ENCODE assay signal across 24 mouse cellular contexts in genomic region chr6:51097488-51097887, GRCm38 (mm10).
DNase-seq lines count a peak whose midpoint lies in the region; ATAC-seq and TF ChIP-seq lines count a peak whose summit lies in the region.
"Had no signal": no experiment of that assay in that cellular context is flagged by ENCODE, and none has a peak within 500 bp of the region (broad histone marks: within the 10 kb centered on the region; RNA-seq: fewer than 3 reads in every experiment).

No protein-coding gene starts in this region.

- no peak for TF ChIP-seq CTCF in kidney, postnatal 0 days (IDR thresholded peaks at IDR 0.05; ENCODE audit: low read depth)
- no peak for TF ChIP-seq CTCF in kidney, adult 2 months (conservative IDR thresholded peaks at IDR 0.05; ENCODE audit: insufficient read depth, insufficient read length, low read depth, low read length)

- no peaks in the 10 kb centered on the region for H3K9me3 ChIP-seq in kidney, embryonic 14.5 days (ENCODE audit: control insufficient read depth, low read length)
- H3K9me3 ChIP-seq in kidney, postnatal 0 days (replicated peaks; ENCODE audit: low read length), result no peaks in the 10 kb centered on the region
- H3K9me3 ChIP-seq: embryonic facial prominence, embryonic 12.5 days; embryonic facial prominence, embryonic 15.5 days; heart, embryonic 12.5 days; heart, embryonic 15.5 days; hindbrain, embryonic 10.5 days; hindbrain, embryonic 13.5 days had no signal

- no peak overlapping the region for H3K9ac ChIP-seq in kidney, embryonic 14.5 days (ENCODE audit: low read depth, low read length)
- no peak overlapping the region for H3K9ac ChIP-seq in kidney, postnatal 0 days (ENCODE audit: low read depth, low read length)
- H3K9ac ChIP-seq: embryonic facial prominence, embryonic 12.5 days; embryonic facial prominence, embryonic 15.5 days; forebrain, postnatal 0 days; heart, embryonic 12.5 days; heart, embryonic 15.5 days; hindbrain, embryonic 13.5 days had no signal

- H3K4me2 ChIP-seq in kidney, embryonic 14.5 days (replicated peaks; ENCODE audit: low read depth, low read length), result no peak overlapping the region
- H3K4me2 ChIP-seq in kidney, postnatal 0 days (ENCODE audit: low read length), result no peak overlapping the region
- H3K4me2 ChIP-seq: embryonic facial prominence, embryonic 12.5 days; embryonic facial prominence, embryonic 15.5 days; heart, embryonic 12.5 days; heart, embryonic 15.5 days; hindbrain, embryonic 13.5 days had no signal

- H3K27ac ChIP-seq in kidney, embryonic 14.5 days (ENCODE audit: low read depth, low read length), result no peak overlapping the region
- no peak overlapping the region for H3K27ac ChIP-seq in kidney, postnatal 0 days
- H3K27ac ChIP-seq in kidney, adult 2 months (ENCODE audit: insufficient read depth, low read depth, low read length), result no peak overlapping the region
- H3K27ac ChIP-seq: embryonic facial prominence, embryonic 12.5 days; embryonic facial prominence, embryonic 15.5 days; heart, embryonic 15.5 days; hindbrain, embryonic 10.5 days; hindbrain, embryonic 13.5 days had no signal

- no peak for TF ChIP-seq POLR2A in kidney, adult 2 months (IDR thresholded peaks at IDR 0.05; ENCODE audit: low read depth, low read length)

- peak; percentile 82 for ATAC-seq in kidney, embryonic 14.5 days (ENCODE audit: low FRiP score, low TSS enrichment)
- ATAC-seq in kidney, postnatal 0 days (replicated peaks; ENCODE audit: low FRiP score, low read depth), result no peak
- ATAC-seq: activated CD4-positive, CD25-positive, alpha-beta regulatory T cell, adult 4 months; forebrain, embryonic 14.5 days; forebrain, postnatal 0 days; hindbrain, embryonic 16.5 days had no signal

- DNase-seq in gastrocnemius, adult 18-20 months (ENCODE audit: low spot score), result peak; percentile 11
- DNase-seq in gastrocnemius, postnatal 14 days, result no peak
- no peak for DNase-seq in kidney, postnatal 25 days
- peak; percentile 76 for DNase-seq in kidney, postnatal 0 days (ENCODE audit: low spot score)
- no peak for DNase-seq in kidney, adult 2 months
- DNase-seq: adrenal gland, adult 8-10 months; adrenal gland, postnatal 25 days; cerebellum, adult 11-12 months; cerebellum, adult 8-10 months; cerebellum, postnatal 10 days; cerebellum, postnatal 36 days; forebrain, postnatal 0 days; gastrocnemius, postnatal 36 days; heart, postnatal 36 days had no signal

- H3K4me1 ChIP-seq in kidney, embryonic 14.5 days (ENCODE audit: control insufficient read depth, insufficient read depth, low read length), result peaks cover 8% of the 10 kb centered on the region
- no peaks in the 10 kb centered on the region for H3K4me1 ChIP-seq in kidney, postnatal 0 days (replicated peaks; ENCODE audit: insufficient read depth, low read length)
- no peaks in the 10 kb centered on the region for H3K4me1 ChIP-seq in kidney, adult 2 months (ENCODE audit: control insufficient read depth, insufficient read depth, low read length)
- H3K4me1 ChIP-seq: embryonic facial prominence, embryonic 12.5 days; embryonic facial prominence, embryonic 15.5 days; heart, embryonic 12.5 days; heart, embryonic 15.5 days; hindbrain, embryonic 10.5 days had no signal

- H3K4me3 ChIP-seq in kidney, embryonic 14.5 days (ENCODE audit: low read length), result no peak overlapping the region
- no peak overlapping the region for H3K4me3 ChIP-seq in kidney, postnatal 0 days (replicated peaks; ENCODE audit: low read depth, low read length)
- no peak overlapping the region for H3K4me3 ChIP-seq in kidney, adult 2 months (ENCODE audit: insufficient read depth, low read depth, low read length)
- H3K4me3 ChIP-seq: embryonic facial prominence, embryonic 12.5 days; embryonic facial prominence, embryonic 15.5 days; heart, embryonic 12.5 days; heart, embryonic 15.5 days; hindbrain, embryonic 10.5 days; hindbrain, embryonic 13.5 days had no signal

- H3K36me3 ChIP-seq in kidney, embryonic 14.5 days (ENCODE audit: control insufficient read depth, insufficient read depth, low read length), result no peaks in the 10 kb centered on the region
- no peaks in the 10 kb centered on the region for H3K36me3 ChIP-seq in kidney, postnatal 0 days (ENCODE audit: insufficient read depth, low read length)
- no peaks in the 10 kb centered on the region for H3K36me3 ChIP-seq in kidney, adult 2 months (ENCODE audit: control insufficient read depth, insufficient read depth, low read length)
- H3K36me3 ChIP-seq: embryonic facial prominence, embryonic 12.5 days; embryonic facial prominence, embryonic 15.5 days; heart, embryonic 12.5 days; heart, embryonic 15.5 days; hindbrain, embryonic 10.5 days; hindbrain, embryonic 13.5 days had no signal

- no peaks in the 10 kb centered on the region for H3K27me3 ChIP-seq in kidney, embryonic 14.5 days (ENCODE audit: control insufficient read depth, insufficient read depth, low read length)
- no peaks in the 10 kb centered on the region for H3K27me3 ChIP-seq in kidney, postnatal 0 days (ENCODE audit: insufficient read depth, low read length)
- no peaks in the 10 kb centered on the region for H3K27me3 ChIP-seq in kidney, adult 2 months (replicated peaks; ENCODE audit: control insufficient read depth, insufficient read depth, low read length)
- H3K27me3 ChIP-seq: embryonic facial prominence, embryonic 12.5 days; embryonic facial prominence, embryonic 15.5 days; heart, embryonic 12.5 days; heart, embryonic 15.5 days; hindbrain, embryonic 13.5 days had no signal

- WGBS in kidney, embryonic 14.5 days, result 29% methylated on average over 6 of the region's 6 CpGs
- WGBS in kidney, postnatal 0 days, result 22% methylated on average over 6 of the region's 6 CpGs
- 34% methylated on average over 6 of the region's 6 CpGs for WGBS in kidney, adult 2 months

- intact Hi-C loops in gastrocnemius, postnatal 14 days (cut with DNase I; ENCODE audit: low total_unique reads), result no loop called here

Comparison
In these comparisons a context has a peak if more than half of its experiments do, and no peak if none do; other contexts are left out.
1. DNase-seq: peak in gastrocnemius, adult 18-20 months (single experiment) and kidney, postnatal 0 days (single experiment); none in gastrocnemius, postnatal 14 days (single experiment), kidney, postnatal 25 days (0 of 2) and kidney, adult 2 months (single experiment).